Mouse (Mus musculus): ENCODE results near the gene Rasgef1b. TPM values are rescaled to one million over a fixed set of nuclear protein-coding genes. Genes with fewer than 3 reads are reported as not detected.

Gene Rasgef1b
- polyA plus RNA-seq, 1 experiment from 2014 or later = 41.6 TPM

DNA sequence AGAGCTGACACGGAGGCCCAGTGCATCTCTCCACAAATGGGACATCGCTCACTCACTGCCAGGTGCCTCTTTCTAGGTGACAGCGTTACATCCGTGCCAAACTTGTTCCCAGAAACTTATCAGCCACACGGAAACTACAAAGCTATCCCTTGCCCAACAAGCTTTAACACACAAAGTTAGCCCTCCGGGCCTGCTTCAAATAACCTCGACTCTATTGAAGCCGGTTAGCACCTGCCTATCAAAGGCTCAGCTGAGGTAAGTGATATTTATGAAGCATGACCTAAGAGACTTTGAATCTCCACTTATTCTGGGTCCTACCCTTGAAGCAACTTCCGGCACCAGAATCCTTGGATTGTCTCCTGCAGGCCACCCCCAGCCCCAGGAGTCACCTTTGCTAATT lies 489.2 kb downstream of the Rasgef1b start:
- H3K4me1 ChIP-seq (ENCODE audit: control insufficient read depth, insufficient read depth, low read length) = peaks cover 15% of the 10 kb centered on the region
- 0 out of 2 replicates have a peak, but pooled peaks have one; percentile 29 for ATAC-seq (replicated peaks; ENCODE audit: insufficient number of reproducible peaks, low FRiP score, low TSS enrichment)
- H3K27ac ChIP-seq (ENCODE audit: low read depth, low read length) = peak overlapping the region; percentile 11

DNA sequence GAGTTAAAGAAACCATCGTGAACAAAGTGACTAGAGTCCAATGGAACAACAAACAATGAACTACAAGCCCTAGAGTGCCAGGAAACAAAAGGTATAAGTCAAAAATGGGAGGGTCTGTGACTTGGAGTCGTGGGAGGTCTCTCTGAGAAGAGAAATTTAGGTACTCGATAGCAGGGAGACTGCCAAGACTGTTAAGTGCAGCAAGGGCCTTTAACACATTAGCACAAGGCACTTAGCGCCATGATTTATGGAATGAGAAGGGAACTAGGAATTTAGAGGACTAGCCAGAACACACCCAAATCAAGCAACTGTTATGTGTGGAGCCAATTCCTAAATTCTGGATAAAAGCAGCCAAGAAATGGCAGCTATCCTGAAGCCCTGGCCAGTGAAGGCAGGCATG lies 490.7 kb downstream of the Rasgef1b start:
- H3K27ac ChIP-seq (ENCODE audit: low read depth, low read length) = no peak overlapping the region
- H3K36me3 ChIP-seq (ENCODE audit: control insufficient read depth, insufficient read depth, low read length) = peaks cover 27% of the 10 kb centered on the region
- no peak overlapping the region for H3K9ac ChIP-seq (ENCODE audit: low read depth, low read length)
- H3K27me3 ChIP-seq (ENCODE audit: control insufficient read depth, insufficient read depth, low read length) = no peaks in the 10 kb centered on the region
- peaks cover 6% of the 10 kb centered on the region for H3K4me1 ChIP-seq (ENCODE audit: control insufficient read depth, insufficient read depth, low read length)
- no peak overlapping the region for H3K4me2 ChIP-seq
- H3K4me3 ChIP-seq (ENCODE audit: low read depth, low read length) = no peak overlapping the region
- H3K9me3 ChIP-seq (replicated peaks; ENCODE audit: control insufficient read depth, low read length) = no peaks in the 10 kb centered on the region
- WGBS (ENCODE audit: insufficient replicate concordance) = 84% methylated on average over 4 of the region's 4 CpGs
- ATAC-seq (replicated peaks; ENCODE audit: insufficient number of reproducible peaks, low FRiP score, low TSS enrichment) = no peak

More for the DNA sequence above, 489.2 kb downstream of the Rasgef1b start:
- Histone ChIP-seq H3K4me3 (ENCODE audit: low read depth, low read length) (no peak overlapping the region), H3K36me3 (ENCODE audit: control insufficient read depth, insufficient read depth, low read length) (peaks cover 18% of the 10 kb centered on the region; the same call in 1 of the 2 replicates), H3K9me3 (replicated peaks; ENCODE audit: control insufficient read depth, low read length) (no peaks in the 10 kb centered on the region), H3K4me2 (no peak overlapping the region), H3K9ac (ENCODE audit: low read depth, low read length) (no peak overlapping the region), H3K27me3 (ENCODE audit: control insufficient read depth, insufficient read depth, low read length) (no peaks in the 10 kb centered on the region)
- WGBS (ENCODE audit: insufficient replicate concordance) = 69% methylated on average over 9 of the region's 9 CpGs

- no peak for ATAC-seq (replicated peaks; ENCODE audit: insufficient number of reproducible peaks, low FRiP score, low TSS enrichment)
- Histone ChIP-seq H3K4me2 (no peak overlapping the region), H3K27ac (ENCODE audit: low read depth, low read length) (no peak overlapping the region), H3K4me3 (ENCODE audit: low read depth, low read length) (no peak overlapping the region), H3K9ac (ENCODE audit: low read depth, low read length) (no peak overlapping the region), H3K27me3 (ENCODE audit: control insufficient read depth, insufficient read depth, low read length) (no peaks in the 10 kb centered on the region), H3K4me1 (ENCODE audit: control insufficient read depth, insufficient read depth, low read length) (peaks cover under 1% of the 10 kb centered on the region), H3K9me3 (replicated peaks; ENCODE audit: control insufficient read depth, low read length) (no peaks in the 10 kb centered on the region), H3K36me3 (ENCODE audit: control insufficient read depth, insufficient read depth, low read length) (peaks cover 25% of the 10 kb centered on the region)
- WGBS (ENCODE audit: insufficient replicate concordance) = 77% methylated on average over 11 of the region's 11 CpGs
Measured at GRCm38 (mm10) chr5:99236888-99237752, 491.7 kb downstream of the Rasgef1b start.

DNA sequence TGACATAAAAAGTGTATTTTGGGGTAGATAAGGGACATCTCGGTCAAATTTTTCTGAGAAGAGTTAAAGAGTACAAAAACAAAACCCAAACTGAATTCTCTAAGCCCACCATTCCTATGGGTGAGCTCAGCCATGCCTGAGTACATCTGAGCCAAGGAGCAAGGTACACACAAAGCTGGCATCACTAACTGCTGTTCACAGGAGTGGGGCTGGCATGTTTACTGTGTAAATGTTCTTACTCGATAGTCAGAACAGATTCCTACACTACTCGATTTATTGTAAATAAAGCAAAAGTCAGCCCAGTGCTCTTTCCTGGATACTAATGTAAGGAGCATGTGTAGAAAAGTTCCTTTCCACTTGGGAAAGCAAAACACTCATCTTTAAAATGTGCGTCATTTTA lies 492.4 kb downstream of the Rasgef1b start:
- Histone ChIP-seq H3K27ac (ENCODE audit: low read depth, low read length) (no peak overlapping the region), H3K9me3 (replicated peaks; ENCODE audit: control insufficient read depth, low read length) (no peaks in the 10 kb centered on the region), H3K9ac (ENCODE audit: low read depth, low read length) (no peak overlapping the region), H3K4me3 (ENCODE audit: low read depth, low read length) (no peak overlapping the region), H3K4me2 (no peak overlapping the region), H3K36me3 (ENCODE audit: control insufficient read depth, insufficient read depth, low read length) (peaks cover 26% of the 10 kb centered on the region), H3K27me3 (ENCODE audit: control insufficient read depth, insufficient read depth, low read length) (no peaks in the 10 kb centered on the region), H3K4me1 (ENCODE audit: control insufficient read depth, insufficient read depth, low read length) (no peaks in the 10 kb centered on the region; the same call in none of the 2 replicates)
- 83% methylated on average over 4 of the region's 4 CpGs for WGBS (ENCODE audit: insufficient replicate concordance)
- no peak for ATAC-seq (replicated peaks; ENCODE audit: insufficient number of reproducible peaks, low FRiP score, low TSS enrichment)

- Histone ChIP-seq H3K4me2 (no peak overlapping the region), H3K36me3 (ENCODE audit: control insufficient read depth, insufficient read depth, low read length) (peaks cover 27% of the 10 kb centered on the region), H3K27ac (ENCODE audit: low read depth, low read length) (no peak overlapping the region), H3K4me1 (ENCODE audit: control insufficient read depth, insufficient read depth, low read length) (no peaks in the 10 kb centered on the region; the same call in 1 of the 2 replicates), H3K9ac (ENCODE audit: low read depth, low read length) (no peak overlapping the region), H3K27me3 (ENCODE audit: control insufficient read depth, insufficient read depth, low read length) (no peaks in the 10 kb centered on the region), H3K9me3 (replicated peaks; ENCODE audit: control insufficient read depth, low read length) (no peaks in the 10 kb centered on the region), H3K4me3 (ENCODE audit: low read depth, low read length) (no peak overlapping the region)
- ATAC-seq (replicated peaks; ENCODE audit: insufficient number of reproducible peaks, low FRiP score, low TSS enrichment) = no peak
- 84% methylated on average over 17 of the region's 17 CpGs for WGBS (ENCODE audit: insufficient replicate concordance)
Measured at GRCm38 (mm10) chr5:99234275-99234674, 494.6 kb downstream of the Rasgef1b start.

DNA sequence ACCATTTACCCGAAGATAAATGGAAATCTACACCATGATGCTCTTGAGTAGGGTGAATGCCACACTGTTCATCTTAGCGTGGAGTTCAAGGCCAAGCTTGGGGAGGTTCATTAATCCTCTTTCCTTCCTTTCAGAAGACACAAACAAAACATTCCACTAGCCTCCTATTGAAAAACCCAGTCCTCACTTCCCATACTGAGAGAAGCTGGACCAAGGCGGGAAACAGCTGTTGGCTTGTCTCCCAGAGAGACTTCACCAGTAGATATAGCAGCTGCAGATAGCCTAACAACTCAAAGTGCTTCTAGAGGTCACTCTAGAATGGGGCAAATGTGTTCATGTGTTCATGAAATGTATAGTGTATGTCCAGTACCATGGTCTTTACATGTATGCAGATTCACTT lies 495.7 kb downstream of the Rasgef1b start:
- Histone ChIP-seq H3K4me1 (ENCODE audit: control insufficient read depth, insufficient read depth, low read length) (no peaks in the 10 kb centered on the region; the same call in 1 of the 2 replicates), H3K9ac (ENCODE audit: low read depth, low read length) (no peak overlapping the region), H3K4me2 (no peak overlapping the region), H3K4me3 (ENCODE audit: low read depth, low read length) (no peak overlapping the region), H3K27me3 (ENCODE audit: control insufficient read depth, insufficient read depth, low read length) (no peaks in the 10 kb centered on the region), H3K36me3 (ENCODE audit: control insufficient read depth, insufficient read depth, low read length) (peaks cover 31% of the 10 kb centered on the region), H3K27ac (ENCODE audit: low read depth, low read length) (no peak overlapping the region), H3K9me3 (replicated peaks; ENCODE audit: control insufficient read depth, low read length) (no peaks in the 10 kb centered on the region)
- ATAC-seq (replicated peaks; ENCODE audit: insufficient number of reproducible peaks, low FRiP score, low TSS enrichment) = no peak
- WGBS (ENCODE audit: insufficient replicate concordance) = 71% methylated on average over 3 of the region's 3 CpGs

DNA sequence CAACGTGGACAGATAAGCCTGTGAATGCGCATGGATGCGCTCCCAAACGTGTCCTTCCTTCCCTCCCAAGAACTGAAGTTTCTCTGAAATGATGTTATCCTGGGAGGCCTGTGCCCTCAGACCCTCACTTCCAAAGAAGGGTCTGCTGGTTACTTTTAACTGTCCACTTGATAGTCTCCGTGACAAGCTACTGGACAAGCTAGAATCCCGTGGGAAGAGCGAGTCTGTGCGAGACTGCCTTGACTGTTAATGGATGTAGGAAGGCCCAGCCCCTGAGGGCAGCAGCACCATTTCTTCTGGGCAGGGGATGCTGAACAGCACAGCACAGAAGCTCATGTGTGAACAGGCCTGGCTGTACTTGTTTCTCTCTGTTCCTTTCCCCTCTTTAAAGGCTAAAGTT lies 496.5 kb downstream of the Rasgef1b start:
- no peak overlapping the region for H3K4me2 ChIP-seq

GRCm38 (mm10) chr5:99230476-99230875 lies 498.4 kb downstream of the Rasgef1b start:
- Histone ChIP-seq H3K4me1 (ENCODE audit: control insufficient read depth, insufficient read depth, low read length) (no peaks in the 10 kb centered on the region; the same call in 1 of the 2 replicates), H3K27ac (ENCODE audit: low read depth, low read length) (no peak overlapping the region), H3K9ac (ENCODE audit: low read depth, low read length) (no peak overlapping the region), H3K36me3 (ENCODE audit: control insufficient read depth, insufficient read depth, low read length) (peaks cover 47% of the 10 kb centered on the region), H3K9me3 (replicated peaks; ENCODE audit: control insufficient read depth, low read length) (no peaks in the 10 kb centered on the region), H3K4me3 (ENCODE audit: low read depth, low read length) (no peak overlapping the region), H3K27me3 (ENCODE audit: control insufficient read depth, insufficient read depth, low read length) (no peaks in the 10 kb centered on the region), H3K4me2 (no peak overlapping the region)
- no peak for ATAC-seq (replicated peaks; ENCODE audit: insufficient number of reproducible peaks, low FRiP score, low TSS enrichment)
- 87% methylated on average over 7 of the region's 7 CpGs for WGBS (ENCODE audit: insufficient replicate concordance)

More for the DNA sequence above, 496.5 kb downstream of the Rasgef1b start:
- 88% methylated on average over 8 of the region's 8 CpGs for WGBS (ENCODE audit: insufficient replicate concordance)
- Histone ChIP-seq H3K27ac (ENCODE audit: low read depth, low read length) (no peak overlapping the region), H3K9ac (ENCODE audit: low read depth, low read length) (no peak overlapping the region), H3K4me1 (ENCODE audit: control insufficient read depth, insufficient read depth, low read length) (no peaks in the 10 kb centered on the region; the same call in 1 of the 2 replicates), H3K27me3 (ENCODE audit: control insufficient read depth, insufficient read depth, low read length) (no peaks in the 10 kb centered on the region), H3K36me3 (ENCODE audit: control insufficient read depth, insufficient read depth, low read length) (peaks cover 36% of the 10 kb centered on the region), H3K9me3 (replicated peaks; ENCODE audit: control insufficient read depth, low read length) (no peaks in the 10 kb centered on the region), H3K4me3 (ENCODE audit: low read depth, low read length) (no peak overlapping the region)
- no peak for ATAC-seq (replicated peaks; ENCODE audit: insufficient number of reproducible peaks, low FRiP score, low TSS enrichment)
